Mouse (Mus musculus): ENCODE measurements at regions not wholly inside any gene's neighbourhood (a gene's known extent, or its start where the extent isn't known, plus 50 kb on each side); places are given as distances from the start of the nearest gene placed in this dataset.

GRCm38 (mm10) chr12:77776755-77777154 lies 417.3 kb upstream of the Gm6657 start:
- no peak for DNase-seq (ENCODE audit: low spot score)

- peak; percentile 84 for DNase-seq (ENCODE audit: low spot score)
Observed at GRCm38 (mm10) chr12:77780885-77781698, 412.9 kb upstream of the Gm6657 start.

GRCm38 (mm10) chr12:77783909-77784308 lies 410.1 kb upstream of the Gm6657 start:
- DNase-seq (ENCODE audit: low spot score), result no peak

- DNase-seq (ENCODE audit: low spot score), result no peak
Observed at GRCm38 (mm10) chr12:77785647-77786046, 408.4 kb upstream of the Gm6657 start.

DNA sequence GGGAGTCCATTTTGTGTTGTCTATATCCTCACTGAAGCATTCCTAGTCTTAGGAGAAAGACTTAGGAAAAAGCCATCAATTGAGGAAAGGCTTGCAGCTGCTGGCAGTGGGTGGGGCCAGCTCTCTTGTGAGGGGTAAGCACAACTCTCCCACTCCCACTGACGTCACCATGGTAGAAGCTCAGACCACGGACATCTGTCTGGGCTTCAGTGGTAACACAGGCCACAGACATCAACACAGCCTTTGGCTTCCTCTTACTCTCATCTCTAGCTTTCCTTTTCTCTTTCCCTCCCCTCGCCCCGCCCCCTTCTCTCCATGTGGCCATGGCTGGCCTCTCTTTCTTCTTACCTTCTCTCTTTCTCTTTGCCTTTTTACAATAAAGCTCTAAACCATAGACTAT lies 407.4 kb upstream of the Gm6657 start:
- no peak for DNase-seq (ENCODE audit: low spot score)

DNA sequence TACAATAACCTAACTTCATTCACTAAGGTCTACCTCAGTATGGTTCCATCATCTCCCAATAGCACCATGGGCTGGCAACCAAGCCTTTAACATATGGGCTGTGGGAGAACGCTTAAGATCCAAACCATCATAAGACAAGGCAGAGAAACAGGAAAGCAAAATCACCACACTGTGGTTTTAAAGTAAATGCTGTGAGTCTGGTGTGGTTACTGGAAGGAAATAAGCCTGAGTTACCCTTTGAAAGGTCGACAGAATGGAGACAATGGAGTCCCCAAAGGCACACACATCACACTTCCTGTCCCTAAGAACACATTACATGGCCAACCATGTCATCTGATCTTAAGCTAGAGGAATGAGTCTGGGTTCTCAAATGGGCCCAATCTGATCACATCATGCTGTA lies 405.8 kb upstream of the Gm6657 start:
- DNase-seq (ENCODE audit: low spot score), result no peak

- DNase-seq (ENCODE audit: low spot score), result no peak
Observed at GRCm38 (mm10) chr12:77789427-77789826, 404.6 kb upstream of the Gm6657 start.

DNA sequence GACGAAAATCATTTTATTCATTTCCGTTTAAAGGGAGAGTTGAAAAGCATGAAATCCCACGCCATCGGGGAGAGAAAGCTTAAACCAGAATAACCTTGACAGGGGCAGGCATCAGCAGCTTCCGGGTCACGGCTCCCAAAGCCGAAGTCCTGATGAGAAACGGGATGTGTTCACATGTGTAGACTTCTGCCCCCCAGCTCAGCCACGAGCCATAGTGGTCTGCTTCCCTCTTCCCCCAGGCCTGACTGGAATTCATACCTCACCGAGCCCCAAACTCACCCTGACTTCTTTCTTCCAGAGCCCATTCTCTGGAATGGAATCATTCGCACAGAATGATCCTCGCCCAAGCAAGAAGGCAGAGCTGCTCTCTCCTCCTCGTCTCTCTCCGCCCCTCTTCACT lies 404.2 kb upstream of the Gm6657 start:
- DNase-seq (ENCODE audit: low spot score), result no peak

GRCm38 (mm10) chr12:77790891-77791672 lies 403.0 kb upstream of the Gm6657 start:
- peak; percentile 55 for DNase-seq (ENCODE audit: low spot score)

- no peak for DNase-seq (ENCODE audit: low spot score)
Observed at GRCm38 (mm10) chr12:77798516-77798915, 395.5 kb upstream of the Gm6657 start.

- DNase-seq (ENCODE audit: low spot score), result no peak
Observed at GRCm38 (mm10) chr12:77799134-77799770, 394.8 kb upstream of the Gm6657 start.

GRCm38 (mm10) chr12:77807674-77808073 lies 386.4 kb upstream of the Gm6657 start:
- DNase-seq (ENCODE audit: low spot score), result no peak

- DNase-seq (ENCODE audit: low spot score), result no peak
Observed at GRCm38 (mm10) chr12:77811276-77811675, 382.8 kb upstream of the Gm6657 start.

- no peak for DNase-seq (ENCODE audit: low spot score)
Observed at GRCm38 (mm10) chr12:77819456-77819855, 374.6 kb upstream of the Gm6657 start.

GRCm38 (mm10) chr12:77823381-77824030 lies 370.5 kb upstream of the Gm6657 start:
- peak; percentile 63 for DNase-seq (ENCODE audit: low spot score)

DNA sequence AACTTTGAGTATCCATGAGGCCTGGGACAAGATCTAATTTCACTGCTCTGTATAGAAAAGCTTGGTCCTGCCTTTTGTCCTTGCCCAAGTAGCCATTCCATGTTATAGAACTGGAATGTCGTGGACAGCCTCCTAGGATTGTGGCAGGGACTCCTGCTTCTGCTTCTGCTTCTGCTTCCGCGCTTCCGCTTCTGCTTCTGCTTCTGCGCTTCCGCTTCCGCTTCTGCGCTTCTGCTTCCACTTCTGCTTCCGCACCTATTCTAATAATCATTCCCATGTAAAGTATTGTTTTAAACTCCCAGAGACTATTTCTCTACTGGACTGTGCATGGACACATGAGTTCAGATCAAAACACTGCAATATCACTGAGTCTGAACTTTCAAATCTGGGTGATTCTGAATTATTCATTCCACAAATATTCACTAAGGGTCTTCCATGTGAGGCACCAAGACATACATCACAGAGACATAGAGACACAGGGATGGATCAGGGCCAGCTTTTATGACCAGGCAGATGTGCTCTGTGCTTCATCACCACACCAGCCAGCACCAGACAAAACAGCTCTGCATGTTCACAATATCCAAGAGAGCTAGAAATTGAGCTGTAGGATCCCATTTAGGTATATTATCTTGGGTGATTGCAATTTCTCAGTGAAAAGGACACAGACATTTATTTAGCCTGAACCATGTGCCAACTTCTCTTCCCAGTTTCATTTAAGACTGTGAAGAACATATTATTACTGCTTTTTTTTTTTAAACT lies 360.5 kb upstream of the Gm6657 start:
- DNase-seq (ENCODE audit: low spot score), result no peak

DNA sequence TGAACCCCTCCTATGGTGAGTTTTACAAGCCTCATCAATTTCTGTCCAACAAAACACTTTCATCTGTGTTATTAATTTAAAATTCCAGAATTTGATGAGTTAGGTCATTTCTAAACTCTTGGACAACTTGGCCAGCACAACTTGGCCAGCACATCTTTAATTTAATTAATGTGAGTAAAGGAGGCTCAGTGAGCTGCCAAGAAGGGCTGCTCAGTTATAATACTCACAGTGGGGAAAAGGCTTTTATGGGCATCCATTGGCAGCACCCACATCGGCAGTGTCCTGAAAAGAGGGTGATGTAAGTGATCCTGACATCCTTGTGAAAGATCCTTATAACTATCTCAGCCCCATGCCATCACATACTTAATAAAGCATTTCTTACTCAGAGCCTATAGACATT lies 359.2 kb upstream of the Gm6657 start:
- no peak for DNase-seq (ENCODE audit: low spot score)

GRCm38 (mm10) chr12:77836231-77836630 lies 357.8 kb upstream of the Gm6657 start:
- no peak for DNase-seq (ENCODE audit: low spot score)

DNA sequence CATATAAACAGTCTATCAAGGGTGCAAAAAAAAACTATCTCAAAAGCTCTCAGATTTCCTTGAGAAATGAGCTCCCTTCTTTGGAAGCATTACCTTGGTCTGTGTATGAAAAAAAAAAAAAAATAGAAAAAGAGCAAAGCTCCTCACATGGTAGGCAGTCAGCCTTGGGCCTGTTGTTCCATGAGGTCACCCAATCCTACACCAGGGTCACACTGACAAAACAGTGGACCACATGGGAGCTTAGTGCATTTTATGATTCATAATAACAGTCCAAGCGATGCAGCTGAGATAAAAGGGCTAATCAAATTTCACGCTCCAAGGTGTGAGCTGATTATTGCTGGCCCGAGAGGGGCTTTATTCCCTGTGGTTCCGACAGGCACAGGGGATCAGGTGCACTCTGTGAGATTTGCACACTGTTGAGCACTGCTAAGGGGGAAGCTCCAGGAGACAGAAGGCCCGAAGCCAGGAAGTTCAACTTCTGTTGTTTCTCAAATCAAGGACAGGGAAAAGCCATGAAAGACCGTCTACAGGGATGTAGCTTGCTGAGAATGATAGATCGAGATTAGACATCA lies 352.1 kb upstream of the Gm6657 start:
- DNase-seq (ENCODE audit: low spot score), result no peak

GRCm38 (mm10) chr12:77852595-77853577 lies 341.2 kb upstream of the Gm6657 start:
- no peak for DNase-seq (ENCODE audit: low spot score)

Measured in heart, adult 8-10 months (tissue).